Mouse (Mus musculus): ENCODE results near the gene Psmc3. TPM values are rescaled to one million over a fixed set of nuclear protein-coding genes. Genes with fewer than 3 reads are reported as not detected.
"Not testable (repeated sequence)": the region's sequence is repeated elsewhere in the genome, so short reads cannot be mapped to it uniquely, and the experiment has no call there.

Psmc3 gene
- polyA plus RNA-seq, 1 experiment from 2014 or later = 369 TPM

- H3K9ac ChIP-seq (ENCODE audit: low read length); H3K27ac ChIP-seq (ENCODE audit: low read depth, low read length); H3K4me2 ChIP-seq; H3K9me3 ChIP-seq (ENCODE audit: control insufficient read depth, low read length); ATAC-seq (ENCODE audit: low FRiP score); H3K4me1 ChIP-seq (ENCODE audit: control insufficient read depth, insufficient read depth, low read length); H3K4me3 ChIP-seq (ENCODE audit: low read depth, low read length); H3K27me3 ChIP-seq (ENCODE audit: control insufficient read depth, insufficient read depth, low read length); DNase-seq (ENCODE audit: low spot score, missing footprints); H3K36me3 ChIP-seq (ENCODE audit: control insufficient read depth, insufficient read depth, low read length): not testable (repeated sequence)
- WGBS = 74% methylated on average over 1 of the region's 1 CpGs
Measured at GRCm38 (mm10) chr2:91045805-91046204, 8.0 kb upstream of the Psmc3 start.

GRCm38 (mm10) chr2:91047359-91047758, 6.5 kb upstream of the Psmc3 start:
- no peaks in the 10 kb centered on the region for H3K27me3 ChIP-seq (ENCODE audit: control insufficient read depth, insufficient read depth, low read length)
- WGBS = 85% methylated on average over 9 of the region's 9 CpGs

DNA sequence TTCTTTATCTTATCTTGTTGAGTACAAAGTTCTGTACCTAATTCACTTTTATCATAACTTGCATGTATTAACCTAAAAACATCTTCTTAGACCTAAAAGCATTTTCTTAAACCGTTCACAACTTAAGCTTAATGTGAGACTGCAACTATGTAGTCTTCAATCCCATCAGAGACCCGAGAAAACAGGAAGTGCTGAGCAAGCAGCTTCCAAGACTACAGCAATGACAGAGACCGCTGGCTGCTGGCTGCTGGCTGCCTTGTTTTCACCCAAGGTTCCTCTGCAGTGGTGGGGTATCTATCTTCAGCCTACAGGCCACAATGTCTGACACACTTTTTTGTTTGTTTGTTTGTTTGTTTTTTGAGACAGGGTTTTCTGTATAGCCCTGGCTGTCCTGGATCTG, 1.9 kb upstream of the Psmc3 start:
- H3K4me1 ChIP-seq (ENCODE audit: control insufficient read depth, insufficient read depth, low read length) = peaks cover 8% of the 10 kb centered on the region
- H3K36me3 ChIP-seq (ENCODE audit: control insufficient read depth, insufficient read depth, low read length) = peaks cover 12% of the 10 kb centered on the region; the same call in 1 of the 2 replicates
- no peak for DNase-seq (ENCODE audit: low spot score, missing footprints)
- WGBS = 91% methylated on average over 3 of the region's 3 CpGs
- ATAC-seq (ENCODE audit: low FRiP score) = no peak
- no peaks in the 10 kb centered on the region for H3K27me3 ChIP-seq (ENCODE audit: control insufficient read depth, insufficient read depth, low read length)
- no peak overlapping the region for H3K4me3 ChIP-seq (ENCODE audit: low read depth, low read length)
- H3K9ac ChIP-seq (ENCODE audit: low read length) = no peak overlapping the region
- H3K27ac ChIP-seq (ENCODE audit: low read depth, low read length) = no peak overlapping the region
- no peak overlapping the region for H3K4me2 ChIP-seq
- no peaks in the 10 kb centered on the region for H3K9me3 ChIP-seq (ENCODE audit: control insufficient read depth, low read length)

More at GRCm38 (mm10) chr2:91047359-91047758, 6.5 kb upstream of the Psmc3 start:
- Histone ChIP-seq H3K36me3 (ENCODE audit: control insufficient read depth, insufficient read depth, low read length) (no peaks in the 10 kb centered on the region), H3K9ac (ENCODE audit: low read length) (no peak overlapping the region), H3K9me3 (ENCODE audit: control insufficient read depth, low read length) (no peaks in the 10 kb centered on the region), H3K4me2 (no peak overlapping the region), H3K4me1 (ENCODE audit: control insufficient read depth, insufficient read depth, low read length) (no peaks in the 10 kb centered on the region), H3K4me3 (ENCODE audit: low read depth, low read length) (no peak overlapping the region), H3K27ac (ENCODE audit: low read depth, low read length) (no peak overlapping the region)
- DNase-seq (ENCODE audit: low spot score, missing footprints) (no peak), ATAC-seq (ENCODE audit: low FRiP score) (no peak)

DNA sequence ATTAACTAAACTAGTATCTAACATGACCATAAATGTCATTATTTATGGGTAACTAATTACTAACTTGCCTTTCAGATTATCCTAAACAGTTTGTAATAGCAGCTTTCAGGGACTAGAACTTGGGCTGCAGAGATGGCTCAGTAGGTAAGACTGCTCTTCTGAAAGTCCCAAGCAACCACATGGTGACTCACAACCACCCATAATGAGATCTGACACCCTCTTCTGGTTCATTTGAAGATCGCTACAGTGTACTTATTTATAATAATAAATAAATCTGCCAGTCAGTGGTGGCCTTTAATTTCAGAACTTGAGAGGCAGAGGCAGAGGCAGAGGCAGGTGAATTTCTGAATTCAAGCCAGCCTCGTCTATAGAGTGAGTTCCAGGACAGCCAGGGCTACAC, 1.1 kb upstream of the Psmc3 start:
- Histone ChIP-seq H3K9ac (ENCODE audit: low read length) (no peak overlapping the region), H3K4me3 (ENCODE audit: low read depth, low read length) (peak overlapping the region; percentile 86), H3K36me3 (ENCODE audit: control insufficient read depth, insufficient read depth, low read length) (peaks cover 19% of the 10 kb centered on the region; the same call in 1 of the 2 replicates), H3K4me1 (ENCODE audit: control insufficient read depth, insufficient read depth, low read length) (peaks cover 8% of the 10 kb centered on the region), H3K27ac (ENCODE audit: low read depth, low read length) (no peak overlapping the region), H3K27me3 (ENCODE audit: control insufficient read depth, insufficient read depth, low read length) (no peaks in the 10 kb centered on the region), H3K4me2 (no peak overlapping the region), H3K9me3 (ENCODE audit: control insufficient read depth, low read length) (no peaks in the 10 kb centered on the region)
- DNase-seq (ENCODE audit: low spot score, missing footprints) (no peak), ATAC-seq (ENCODE audit: low FRiP score) (no peak)
- 64% methylated on average over 2 of the region's 2 CpGs for WGBS

- no peak overlapping the region for H3K27ac ChIP-seq (ENCODE audit: low read depth, low read length)
- 0% methylated on average over 6 of the region's 6 CpGs for WGBS
- H3K9me3 ChIP-seq (ENCODE audit: control insufficient read depth, low read length) = no peaks in the 10 kb centered on the region
- peak overlapping the region; percentile 86 for H3K4me3 ChIP-seq (ENCODE audit: low read depth, low read length)
- H3K4me1 ChIP-seq (ENCODE audit: control insufficient read depth, insufficient read depth, low read length) = peaks cover 8% of the 10 kb centered on the region
- peak overlapping the region; percentile 64 for H3K4me2 ChIP-seq
- H3K9ac ChIP-seq (ENCODE audit: low read length) = peak overlapping the region; percentile 93
- ATAC-seq (ENCODE audit: low FRiP score) (peak; percentile 68), DNase-seq (ENCODE audit: low spot score, missing footprints) (no peak)
- H3K36me3 ChIP-seq (ENCODE audit: control insufficient read depth, insufficient read depth, low read length) = peaks cover 20% of the 10 kb centered on the region; the same call in 1 of the 2 replicates
- H3K27me3 ChIP-seq (ENCODE audit: control insufficient read depth, insufficient read depth, low read length) = no peaks in the 10 kb centered on the region
Measured at GRCm38 (mm10) chr2:91053181-91053933, 452 bp upstream of the Psmc3 start.

- Histone ChIP-seq H3K4me2 (no peak overlapping the region), H3K9ac (ENCODE audit: low read length) (no peak overlapping the region), H3K27ac (ENCODE audit: low read depth, low read length) (no peak overlapping the region), H3K4me1 (ENCODE audit: control insufficient read depth, insufficient read depth, low read length) (peaks cover 6% of the 10 kb centered on the region), H3K9me3 (ENCODE audit: control insufficient read depth, low read length) (no peaks in the 10 kb centered on the region), H3K4me3 (ENCODE audit: low read depth, low read length) (no peak overlapping the region), H3K27me3 (ENCODE audit: control insufficient read depth, insufficient read depth, low read length) (no peaks in the 10 kb centered on the region), H3K36me3 (ENCODE audit: control insufficient read depth, insufficient read depth, low read length) (peaks cover 38% of the 10 kb centered on the region)
- no peak for ATAC-seq (ENCODE audit: low FRiP score)
- no peak for DNase-seq (ENCODE audit: low spot score, missing footprints)
- WGBS = 88% methylated on average over 5 of the region's 5 CpGs
Measured at GRCm38 (mm10) chr2:91058435-91058834, 4.6 kb downstream of the Psmc3 start.

GRCm38 (mm10) chr2:91059376-91059775, 5.6 kb downstream of the Psmc3 start:
- 95% methylated on average over 2 of the region's 2 CpGs for WGBS
- DNase-seq (ENCODE audit: low spot score, missing footprints) = no peak
- Histone ChIP-seq H3K27me3 (ENCODE audit: control insufficient read depth, insufficient read depth, low read length) (no peaks in the 10 kb centered on the region), H3K4me3 (ENCODE audit: low read depth, low read length) (no peak overlapping the region), H3K4me1 (ENCODE audit: control insufficient read depth, insufficient read depth, low read length) (peaks cover 6% of the 10 kb centered on the region), H3K27ac (ENCODE audit: low read depth, low read length) (no peak overlapping the region), H3K36me3 (ENCODE audit: control insufficient read depth, insufficient read depth, low read length) (peaks cover 38% of the 10 kb centered on the region), H3K9ac (ENCODE audit: low read length) (no peak overlapping the region), H3K4me2 (no peak overlapping the region), H3K9me3 (ENCODE audit: control insufficient read depth, low read length) (no peaks in the 10 kb centered on the region)
- ATAC-seq (ENCODE audit: low FRiP score) = no peak

GRCm38 (mm10) chr2:91060544-91061355, 6.9 kb downstream of the Psmc3 start:
- H3K4me1 ChIP-seq (ENCODE audit: control insufficient read depth, insufficient read depth, low read length) = no peaks in the 10 kb centered on the region
- DNase-seq (ENCODE audit: low spot score, missing footprints) (peak; percentile 90), ATAC-seq (ENCODE audit: low FRiP score) (peak; percentile 41; the same call in 1 of the 2 replicates)
- H3K4me3 ChIP-seq (ENCODE audit: low read depth, low read length) = no peak overlapping the region
- no peaks in the 10 kb centered on the region for H3K27me3 ChIP-seq (ENCODE audit: control insufficient read depth, insufficient read depth, low read length)
- peaks cover 35% of the 10 kb centered on the region for H3K36me3 ChIP-seq (ENCODE audit: control insufficient read depth, insufficient read depth, low read length)
- no peak overlapping the region for H3K4me2 ChIP-seq
- H3K9ac ChIP-seq (ENCODE audit: low read length) = no peak overlapping the region
- 80% methylated on average over 10 of the region's 10 CpGs for WGBS
- no peaks in the 10 kb centered on the region for H3K9me3 ChIP-seq (ENCODE audit: control insufficient read depth, low read length)
- no peak overlapping the region for H3K27ac ChIP-seq (ENCODE audit: low read depth, low read length)

Data from midbrain, embryonic 11.5 days (tissue).